Mouse (Mus musculus): ENCODE data around the gene Rsu1.

Gene Rsu1

GRCm38 (mm10) chr2:13038772-13039171, 232.4 kb downstream of the Rsu1 start:
- DNase-seq, result no peak
